Mouse (Mus musculus) heart, postnatal 0 days (tissue): ENCODE measurements around the gene Gm11564. TPM values are rescaled to one million over a fixed set of nuclear protein-coding genes. Genes with fewer than 3 reads are reported as not detected.
"Not testable (repeated sequence)": the region's sequence is repeated elsewhere in the genome, so short reads cannot be mapped to it uniquely, and the experiment has no call there.

Source experiments
- ATAC-seq: fragments of 200-750 bp; cut with Nextera tagmentation; 2 replicates; pipeline ENCODE4 v1.8.0; 2017; ENCODE audit warnings: low read depth, moderate number of reproducible peaks, moderate library complexity; ENCODE audit not compliant: insufficient read depth
- DNase-seq: peaks from one replicate; pipeline ENCODE4 v3.0.0-alpha.2; 2016; ENCODE audit warnings: low spot score
- H3K27ac ChIP-seq: fragments of 300-500 bp; sonication (generic); 2 replicates; pipeline ENCODE4 v1.5.1; 2014; ENCODE audit warnings: low read depth, mild to moderate bottlenecking
- H3K27me3 ChIP-seq: fragments of 300-500 bp; sonication (generic); 2 replicates; pipeline ENCODE4 v1.6.1; 2014; ENCODE audit warnings: low read length, mixed read lengths; ENCODE audit not compliant: control insufficient read depth, insufficient read depth
- H3K36me3 ChIP-seq: fragments of 300-500 bp; sonication (generic); replicated peaks from 2 replicates; pipeline ENCODE4 v1.6.1; 2014; ENCODE audit warnings: low read length, mixed read lengths; ENCODE audit not compliant: control insufficient read depth, insufficient read depth
- H3K4me1 ChIP-seq: fragments of 300-500 bp; sonication (generic); 2 replicates; pipeline ENCODE4 v1.6.1; 2014; ENCODE audit warnings: antibody characterized with exemption; ENCODE audit not compliant: control insufficient read depth, insufficient read depth
- H3K4me2 ChIP-seq: fragments of 300-500 bp; sonication (generic); 2 replicates; pipeline ENCODE4 v1.6.1; 2014; ENCODE audit warnings: low read depth, mild to moderate bottlenecking, low read length, moderate library complexity
- H3K4me3 ChIP-seq: fragments of 300-500 bp; sonication (generic); 2 replicates; pipeline ENCODE4 v1.5.1; 2014; ENCODE audit warnings: low read depth, low read length
- H3K9ac ChIP-seq: fragments of 300-500 bp; sonication (generic); replicated peaks from 2 replicates; pipeline ENCODE4 v1.6.1; 2014; ENCODE audit warnings: low read depth, low read length, mixed read lengths
- H3K9me3 ChIP-seq: fragments of 300-500 bp; sonication (generic); replicated peaks from 2 replicates; pipeline ENCODE4 v1.6.1; 2016; ENCODE audit warnings: low read length; ENCODE audit not compliant: control insufficient read depth
- CTCF ChIP-seq: IDR thresholded peaks from 2 replicates; pipeline ENCODE4 v1.5.1; 2016; ENCODE audit warnings: antibody characterized with exemption, control low read depth, low read depth
- EP300 ChIP-seq: IDR thresholded peaks from 2 replicates; pipeline ENCODE4 v1.6.1; 2016; ENCODE audit warnings: antibody characterized with exemption, low read depth
- WGBS: fragments of 180-500 bp; shearing (Covaris S2); extraction: QIAGEN DNeasy Blood & Tissue Kit; methylation state at CpG from one replicate; pipeline ENCODE4 v1.1.7; 2014; 5-methylcytosine and 5-hydroxymethylcytosine counted together
- polyA plus RNA-seq: library from polyadenylated mRNA; unstranded; fragments of >200 nt; fragmentation: Nextera tagmentation; extraction: Ambion mirVana; gene quantifications from 2 replicates; pipeline ENCODE4 v1.2.1, GENCODE M21; 2015
- total RNA-seq: library from RNA; depleted of rRNA; stranded (reverse); fragments of >200 nt; gene quantifications from 2 replicates; pipeline ENCODE4 v1.2.3, GENCODE M21; 2014; ENCODE audit warnings: low replicate concordance; rRNA removed

The Gm11564 gene
- total and polyA plus RNA-seq, 2 experiments from 2014 or later: not detected

DNA sequence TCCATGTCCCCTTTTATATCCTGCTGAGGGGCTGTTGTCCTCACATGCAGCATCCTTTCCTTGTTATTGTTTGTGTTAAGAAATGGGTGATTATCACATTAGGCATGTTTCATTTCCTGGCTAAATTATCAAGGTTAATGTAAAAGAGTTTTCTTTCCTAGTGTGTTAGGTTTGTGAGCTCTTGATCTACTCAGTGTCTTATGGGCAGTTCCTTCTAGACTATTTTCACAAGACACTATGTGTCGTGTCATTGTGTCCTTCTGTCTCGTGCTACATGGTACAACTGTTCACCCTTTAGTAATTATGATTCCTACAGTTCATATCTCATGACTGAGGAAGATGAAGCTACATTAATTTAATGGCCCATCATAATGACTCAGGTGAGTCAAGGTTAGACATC is 22.1 kb downstream of the Gm11564 start, which contains the start of gene Gm11596:
TSS of gene Gm11596 (minus strand) at position 101 of the 400 bp plus-strand sequence.
- H3K4me1 ChIP-seq: no peaks in the 10 kb centered on the region
- DNase-seq (no peak), ATAC-seq (no peak)
- H3K27ac ChIP-seq: no peak within 1 kb of the TSS
- 60% methylated on average over 2 of the region's 2 CpGs for WGBS
- H3K9ac ChIP-seq: no peak within 1 kb of the TSS
- H3K27me3 ChIP-seq: no peaks in the 10 kb centered on the region
- no peak within 1 kb of the TSS for H3K4me2 ChIP-seq
- no peaks in the 10 kb centered on the region for H3K36me3 ChIP-seq
- H3K9me3 ChIP-seq: no peaks in the 10 kb centered on the region
- TF ChIP-seq EP300: no peak
- no peak for TF ChIP-seq CTCF
- no peak within 1 kb of the TSS for H3K4me3 ChIP-seq

DNA sequence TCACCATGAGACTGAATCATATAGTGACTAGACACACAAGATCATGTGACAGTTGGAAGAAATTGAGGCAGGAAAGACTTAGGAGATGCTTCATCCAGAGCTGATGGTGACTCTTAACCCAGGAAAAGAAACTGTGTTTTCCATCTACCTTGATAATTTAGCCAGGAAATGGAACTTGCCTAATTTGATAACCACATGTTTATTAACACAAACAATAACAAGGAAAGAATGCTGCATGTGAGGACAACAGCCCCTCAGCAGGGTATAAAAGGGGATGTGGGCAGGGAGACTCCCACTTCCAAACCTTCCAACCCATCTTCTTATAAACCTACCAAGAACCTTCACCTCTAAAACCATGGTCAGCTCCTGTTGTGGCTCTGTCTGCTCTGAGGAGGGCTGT is 30.6 kb downstream of the Gm11564 start, which contains the start of gene Krtap4-9:
TSS of gene Krtap4-9 (plus strand) at position 301 of the 400 bp plus-strand sequence.
- H3K27me3 ChIP-seq, DNase-seq, H3K4me2 ChIP-seq, H3K27ac ChIP-seq, H3K9me3 ChIP-seq, ATAC-seq, H3K4me1 ChIP-seq, H3K36me3 ChIP-seq, H3K4me3 ChIP-seq, H3K9ac ChIP-seq: not testable (repeated sequence)

DNA sequence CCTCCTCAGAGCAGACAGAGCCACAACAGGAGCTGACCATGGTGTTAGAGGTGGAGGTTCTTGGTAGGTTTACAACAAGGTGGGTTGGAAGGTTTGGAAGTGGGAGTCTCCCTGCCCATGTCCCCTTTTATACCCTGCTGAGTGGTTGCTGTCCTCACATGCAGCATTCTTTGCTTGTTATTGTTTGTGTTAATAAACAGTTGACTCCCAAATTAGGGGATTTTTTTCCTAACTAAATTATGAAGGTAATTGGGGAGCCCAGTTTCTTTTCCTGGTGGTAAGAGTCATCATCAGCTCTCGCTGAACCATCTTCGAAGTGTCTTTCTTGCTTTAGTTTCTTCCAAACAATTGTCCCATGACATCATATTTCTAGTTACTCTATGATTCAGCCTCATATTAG is 34.9 kb downstream of the Gm11564 start, which contains the start of gene Krtap4-8:
TSS of gene Krtap4-8 (minus strand) at position 101 of the 400 bp plus-strand sequence.
- H3K27me3 ChIP-seq: no peaks in the 10 kb centered on the region
- no peaks in the 10 kb centered on the region for H3K4me1 ChIP-seq
- no peak within 1 kb of the TSS for H3K27ac ChIP-seq
- no peaks in the 10 kb centered on the region for H3K9me3 ChIP-seq
- ATAC-seq: no peak
- no peak within 1 kb of the TSS for H3K9ac ChIP-seq
- 89% methylated on average over 2 of the region's 2 CpGs for WGBS
- no peak within 1 kb of the TSS for H3K4me2 ChIP-seq
- H3K36me3 ChIP-seq: no peaks in the 10 kb centered on the region
- DNase-seq: no peak
- H3K4me3 ChIP-seq: no peak within 1 kb of the TSS
- TF ChIP-seq EP300: no peak
- TF ChIP-seq CTCF: no peak

DNA sequence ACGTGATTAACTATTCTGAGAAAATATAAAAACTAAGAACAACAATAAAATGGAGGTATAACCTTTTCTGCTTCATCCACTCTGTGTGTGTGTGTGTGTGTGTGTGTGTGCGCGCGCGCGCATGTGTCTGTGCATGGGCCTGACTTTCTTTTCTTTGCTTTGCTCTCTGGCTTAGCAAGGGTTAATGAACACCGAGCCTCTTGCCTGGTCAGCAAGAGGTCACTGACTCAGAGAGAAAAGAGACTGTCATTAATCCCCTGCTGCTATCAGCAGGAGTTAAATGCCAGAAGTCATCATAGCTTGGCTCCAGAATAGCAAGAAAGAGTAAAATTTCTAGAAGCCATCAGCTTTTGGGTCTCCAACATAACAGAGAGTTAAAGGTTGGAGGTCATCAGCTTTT is 37.1 kb downstream of the Gm11564 start:
- Histone ChIP-seq H3K9ac (no peak overlapping the region), H3K27ac (no peak overlapping the region), H3K9me3 (no peaks in the 10 kb centered on the region), H3K4me2 (no peak overlapping the region), H3K36me3 (no peaks in the 10 kb centered on the region), H3K4me1 (no peaks in the 10 kb centered on the region), H3K4me3 (no peak overlapping the region), H3K27me3 (no peaks in the 10 kb centered on the region)
- 67% methylated on average over 7 of the region's 7 CpGs for WGBS
- no peak for ATAC-seq
- TF ChIP-seq CTCF: no peak
- no peak for TF ChIP-seq EP300
- no peak for DNase-seq

DNA sequence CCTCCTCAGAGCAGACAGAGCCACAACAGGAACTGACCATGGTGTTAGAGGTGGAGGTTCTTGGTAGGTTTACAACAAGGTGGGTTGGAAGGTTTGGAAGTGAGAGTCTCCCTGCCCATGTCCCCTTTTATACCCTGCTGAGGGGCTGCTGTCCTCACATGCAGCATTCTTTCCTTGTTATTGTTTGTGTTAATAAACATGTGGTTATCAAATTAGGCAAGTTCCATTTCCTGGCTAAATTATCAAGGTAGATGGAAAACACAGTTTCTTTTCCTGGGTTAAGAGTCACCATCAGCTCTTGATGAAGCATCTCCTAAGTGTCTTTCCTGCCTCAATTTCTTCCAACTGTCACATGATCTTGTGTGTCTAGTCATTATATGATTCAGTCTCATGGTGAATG is 42.7 kb downstream of the Gm11564 start, which contains the start of gene Gm11595:
TSS of gene Gm11595 (minus strand) at position 101 of the 400 bp plus-strand sequence.
- H3K36me3 ChIP-seq, H3K9me3 ChIP-seq, H3K4me2 ChIP-seq, H3K27me3 ChIP-seq, H3K9ac ChIP-seq, H3K4me3 ChIP-seq, ATAC-seq, H3K27ac ChIP-seq, H3K4me1 ChIP-seq, DNase-seq: not testable (repeated sequence)

DNA sequence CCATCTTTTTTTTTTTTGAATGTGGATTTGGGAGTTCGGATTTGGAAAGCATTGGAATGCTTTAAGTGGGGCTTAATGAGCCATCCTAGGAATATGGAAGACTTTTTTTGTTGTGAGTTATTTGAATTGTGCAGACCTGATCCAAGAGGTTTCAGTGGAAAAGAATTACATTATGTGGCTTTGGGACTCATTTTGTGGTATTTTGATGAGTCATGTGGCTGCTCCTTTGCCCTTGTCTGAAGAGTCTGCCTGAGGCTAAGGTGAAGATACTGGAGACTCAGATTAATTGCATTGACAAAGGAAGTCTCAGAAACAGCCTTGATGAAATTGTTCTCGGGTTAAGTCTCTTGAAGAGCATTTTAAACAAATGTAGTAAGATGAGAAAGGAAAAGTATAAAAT is 47.1 kb downstream of the Gm11564 start:
- 63% methylated on average over 2 of the region's 2 CpGs for WGBS
- Histone ChIP-seq H3K27ac (no peak overlapping the region), H3K27me3 (no peaks in the 10 kb centered on the region), H3K4me2 (no peak overlapping the region), H3K4me1 (no peaks in the 10 kb centered on the region), H3K36me3 (no peaks in the 10 kb centered on the region), H3K9me3 (no peaks in the 10 kb centered on the region), H3K9ac (no peak overlapping the region), H3K4me3 (no peak overlapping the region)
- TF ChIP-seq CTCF (no peak), EP300 (no peak)
- ATAC-seq (no peak), DNase-seq (no peak)

Other genes starting within 250 kb of the Gm11564 start
Only the 30 nearest of the 41 such genes appear.
- gene Gm11562, start 195.2 kb downstream of the Gm11564 start, total RNA-seq: not detected in 2 replicates
- not detected in 2 replicates for gene Gm11562, start 195.2 kb downstream of the Gm11564 start, polyA plus RNA-seq
- not detected in 2 replicates for gene Krtap4-1, start 187.4 kb downstream of the Gm11564 start, total RNA-seq
- gene Krtap4-1, start 187.4 kb downstream of the Gm11564 start, polyA plus RNA-seq: not detected in 2 replicates
- gene Krtap4-2, start 180.6 kb downstream of the Gm11564 start, total RNA-seq: not detected in 2 replicates
- gene Krtap4-2, start 180.6 kb downstream of the Gm11564 start, polyA plus RNA-seq: not detected in 2 replicates
- gene Krtap4-7, start 171.6 kb downstream of the Gm11564 start, total RNA-seq: not detected in 2 replicates
- not detected in 2 replicates for gene Krtap4-7, start 171.6 kb downstream of the Gm11564 start, polyA plus RNA-seq
- gene Gm11555, start 165.4 kb downstream of the Gm11564 start, total RNA-seq: not detected in 2 replicates
- gene Gm11555, start 165.4 kb downstream of the Gm11564 start, polyA plus RNA-seq: not detected in 2 replicates
- not detected in 2 replicates for gene Gm11563, start 156.7 kb downstream of the Gm11564 start, total RNA-seq
- not detected in 2 replicates for gene Gm11563, start 156.7 kb downstream of the Gm11564 start, polyA plus RNA-seq
- not detected in 2 replicates for gene Krtap4-6, start 149.7 kb downstream of the Gm11564 start, total RNA-seq
- not detected in 2 replicates for gene Krtap4-6, start 149.7 kb downstream of the Gm11564 start, polyA plus RNA-seq
- gene Gm14190, start 124.9 kb downstream of the Gm11564 start, total RNA-seq: not detected in 2 replicates
- not detected in 2 replicates for gene Gm14190, start 124.9 kb downstream of the Gm11564 start, polyA plus RNA-seq
- not detected in 2 replicates for gene Gm14180, start 81.4 kb downstream of the Gm11564 start, total RNA-seq
- not detected in 2 replicates for gene Gm14180, start 81.4 kb downstream of the Gm11564 start, polyA plus RNA-seq
- gene Gm11595, start 42.8 kb downstream of the Gm11564 start, total RNA-seq: not detected in 2 replicates
- gene Gm11595, start 42.8 kb downstream of the Gm11564 start, polyA plus RNA-seq: not detected in 2 replicates
- gene Krtap4-8, start 35.0 kb downstream of the Gm11564 start, total RNA-seq: not detected in 2 replicates
- gene Krtap4-8, start 35.0 kb downstream of the Gm11564 start, polyA plus RNA-seq: not detected in 2 replicates
- not detected in 2 replicates for gene Krtap4-9, start 30.5 kb downstream of the Gm11564 start, total RNA-seq
- not detected in 2 replicates for gene Krtap4-9, start 30.5 kb downstream of the Gm11564 start, polyA plus RNA-seq
- not detected in 2 replicates for gene Gm11596, start 22.2 kb downstream of the Gm11564 start, total RNA-seq
- not detected in 2 replicates for gene Gm11596, start 22.2 kb downstream of the Gm11564 start, polyA plus RNA-seq
- not detected in 2 replicates for gene Gm11569, start 16.7 kb downstream of the Gm11564 start, total RNA-seq
- gene Gm11569, start 16.7 kb downstream of the Gm11564 start, polyA plus RNA-seq: not detected in 2 replicates
- not detected in 2 replicates for gene Gm11554, start 11.2 kb downstream of the Gm11564 start, total RNA-seq
- not detected in 2 replicates for gene Gm11554, start 11.2 kb downstream of the Gm11564 start, polyA plus RNA-seq
- not detected in 2 replicates for gene Krtap4-13, start 5.8 kb downstream of the Gm11564 start, total RNA-seq
- not detected in 2 replicates for gene Krtap4-13, start 5.8 kb downstream of the Gm11564 start, polyA plus RNA-seq
- gene 2300003K06Rik, start 22.4 kb upstream of the Gm11564 start, total RNA-seq: not detected in 2 replicates
- not detected in 2 replicates for gene 2300003K06Rik, start 22.4 kb upstream of the Gm11564 start, polyA plus RNA-seq
- not detected in 2 replicates for gene Krtap4-16, start 35.9 kb upstream of the Gm11564 start, total RNA-seq
- gene Krtap4-16, start 35.9 kb upstream of the Gm11564 start, polyA plus RNA-seq: not detected in 2 replicates
- gene Gm11568, start 42.3 kb upstream of the Gm11564 start, total RNA-seq: not detected in 2 replicates
- gene Gm11568, start 42.3 kb upstream of the Gm11564 start, polyA plus RNA-seq: not detected in 2 replicates
- not detected in 2 replicates for gene Gm11559, start 48.8 kb upstream of the Gm11564 start, total RNA-seq
- gene Gm11559, start 48.8 kb upstream of the Gm11564 start, polyA plus RNA-seq: not detected in 2 replicates
- gene Krtap9-1, start 57.7 kb upstream of the Gm11564 start, total RNA-seq: not detected in 2 replicates
- not detected in 2 replicates for gene Krtap9-1, start 57.7 kb upstream of the Gm11564 start, polyA plus RNA-seq
- gene Gm11567, start 63.5 kb upstream of the Gm11564 start, total RNA-seq: not detected in 2 replicates
- not detected in 2 replicates for gene Gm11567, start 63.5 kb upstream of the Gm11564 start, polyA plus RNA-seq
- not detected in 2 replicates for gene Krtap31-1, start 92.3 kb upstream of the Gm11564 start, total RNA-seq
- not detected in 2 replicates for gene Krtap31-1, start 92.3 kb upstream of the Gm11564 start, polyA plus RNA-seq
- gene Gm11565, start 99.1 kb upstream of the Gm11564 start, total RNA-seq: not detected in 2 replicates
- gene Gm11565, start 99.1 kb upstream of the Gm11564 start, polyA plus RNA-seq: not detected in 2 replicates
- gene Krtap31-2, start 120.6 kb upstream of the Gm11564 start, total RNA-seq: not detected in 2 replicates
- gene Krtap31-2, start 120.6 kb upstream of the Gm11564 start, polyA plus RNA-seq: not detected in 2 replicates
- gene Krtap9-5, start 132.8 kb upstream of the Gm11564 start, total RNA-seq: not detected in 2 replicates
- gene Krtap9-5, start 132.8 kb upstream of the Gm11564 start, polyA plus RNA-seq: not detected in 2 replicates
- gene Krtap29-1, start 163.4 kb upstream of the Gm11564 start, total RNA-seq: not detected in 2 replicates
- not detected in 2 replicates for gene Krtap29-1, start 163.4 kb upstream of the Gm11564 start, polyA plus RNA-seq
- gene Krtap16-1, start 170.9 kb upstream of the Gm11564 start, total RNA-seq: not detected in 2 replicates
- gene Krtap16-1, start 170.9 kb upstream of the Gm11564 start, polyA plus RNA-seq: not detected in 2 replicates
- not detected in 2 replicates for gene Krtap17-1, start 178.3 kb upstream of the Gm11564 start, total RNA-seq
- gene Krtap17-1, start 178.3 kb upstream of the Gm11564 start, polyA plus RNA-seq: not detected in 2 replicates
- not detected in 2 replicates for gene Krt33a, start 200.5 kb upstream of the Gm11564 start, total RNA-seq
- not detected in 2 replicates for gene Krt33a, start 200.5 kb upstream of the Gm11564 start, polyA plus RNA-seq